Mouse (Mus musculus) neural tube, embryonic 11.5 days (tissue): Measurements from ENCODE around the gene Zfp202. TPM values are rescaled to one million over a fixed set of nuclear protein-coding genes. Genes with fewer than 3 reads are reported as not detected.
A peak's percentile ranks its signal among the peaks of the same experiment; 100 is the strongest.

Source experiments
- ATAC-seq: fragments of 200-750 bp; cut with Nextera tagmentation; 2 replicates; pipeline ENCODE4 v1.8.0; 2017; ENCODE audit warnings: moderate number of reproducible peaks, mild to moderate bottlenecking, moderate TSS enrichment, moderate library complexity; ENCODE audit not compliant: insufficient read depth, low FRiP score, low TSS enrichment
- DNase-seq: peaks from one replicate; pipeline ENCODE4 v3.0.0-alpha.2; 2015; ENCODE audit warnings: low spot score
- H3K27ac ChIP-seq: fragments of 300-500 bp; sonication (generic); 2 replicates; pipeline ENCODE4 v1.5.1; 2014; ENCODE audit warnings: low read depth, mild to moderate bottlenecking, low read length
- H3K27me3 ChIP-seq: fragments of 300-500 bp; sonication (generic); 2 replicates; pipeline ENCODE4 v1.6.1; 2014; ENCODE audit warnings: mild to moderate bottlenecking, low read length, mixed read lengths; ENCODE audit not compliant: control insufficient read depth, insufficient read depth
- H3K36me3 ChIP-seq: fragments of 300-500 bp; sonication (generic); 2 replicates; pipeline ENCODE4 v1.6.1; 2014; ENCODE audit warnings: mild to moderate bottlenecking, low read length, moderate library complexity, mixed read lengths; ENCODE audit not compliant: control insufficient read depth, insufficient read depth
- H3K4me1 ChIP-seq: fragments of 300-500 bp; sonication (generic); 2 replicates; pipeline ENCODE4 v1.6.1; 2014; ENCODE audit warnings: low read length, mixed read lengths; ENCODE audit not compliant: control insufficient read depth, insufficient read depth
- H3K4me2 ChIP-seq: fragments of 300-500 bp; sonication (generic); 2 replicates; pipeline ENCODE4 v1.6.1; 2014; ENCODE audit warnings: low read depth, mild to moderate bottlenecking, moderate library complexity
- H3K4me3 ChIP-seq: fragments of 300-500 bp; sonication (generic); 2 replicates; pipeline ENCODE4 v1.5.1; 2014; ENCODE audit warnings: low read depth, low read length
- H3K9ac ChIP-seq: fragments of 300-500 bp; sonication (generic); 2 replicates; pipeline ENCODE4 v1.6.1; 2014; ENCODE audit warnings: mild to moderate bottlenecking, low read length
- H3K9me3 ChIP-seq: fragments of 300-500 bp; sonication (generic); 2 replicates; pipeline ENCODE4 v1.6.1; 2016; ENCODE audit warnings: low read length; ENCODE audit not compliant: control insufficient read depth
- WGBS: fragments of 180-500 bp; shearing (Covaris S2); extraction: QIAGEN DNeasy Blood & Tissue Kit; methylation state at CpG from one replicate; pipeline ENCODE4 v1.1.7; 2014; 5-methylcytosine and 5-hydroxymethylcytosine counted together
- polyA plus RNA-seq: library from polyadenylated mRNA; unstranded; fragments of >200 nt; fragmentation: Nextera tagmentation; extraction: Ambion mirVana; gene quantifications from 2 replicates; pipeline ENCODE4 v1.2.1, GENCODE M21; 2014

The Zfp202 gene
- polyA plus RNA-seq, 1 experiment from 2014 or later, result 6.9 TPM

- ATAC-seq, result no peak
- WGBS, result 48% methylated on average over 10 of the region's 10 CpGs
These were observed 42.3 kb downstream of the Zfp202 start for GRCm38 (mm10) chr9:40234233-40235072.

GRCm38 (mm10) chr9:40235220-40235619 is 43.1 kb downstream of the Zfp202 start:
- DNase-seq (no peak), ATAC-seq (no peak)
- Histone ChIP-seq H3K9ac (no peak overlapping the region), H3K4me2 (no peak overlapping the region), H3K27me3 (no peaks in the 10 kb centered on the region), H3K36me3 (no peaks in the 10 kb centered on the region), H3K9me3 (no peaks in the 10 kb centered on the region), H3K4me3 (no peak overlapping the region), H3K4me1 (no peaks in the 10 kb centered on the region), H3K27ac (no peak overlapping the region)
- WGBS, result 84% methylated on average over 7 of the region's 7 CpGs

More at GRCm38 (mm10) chr9:40234233-40235072, 42.3 kb downstream of the Zfp202 start:
- H3K4me1 ChIP-seq, result no peaks in the 10 kb centered on the region
- peak; percentile 12 for DNase-seq
- no peaks in the 10 kb centered on the region for H3K9me3 ChIP-seq
- no peak overlapping the region for H3K9ac ChIP-seq
- H3K4me2 ChIP-seq, result no peak overlapping the region
- H3K27ac ChIP-seq, result no peak overlapping the region
- no peaks in the 10 kb centered on the region for H3K27me3 ChIP-seq
- no peak overlapping the region for H3K4me3 ChIP-seq
- H3K36me3 ChIP-seq, result no peaks in the 10 kb centered on the region

DNA sequence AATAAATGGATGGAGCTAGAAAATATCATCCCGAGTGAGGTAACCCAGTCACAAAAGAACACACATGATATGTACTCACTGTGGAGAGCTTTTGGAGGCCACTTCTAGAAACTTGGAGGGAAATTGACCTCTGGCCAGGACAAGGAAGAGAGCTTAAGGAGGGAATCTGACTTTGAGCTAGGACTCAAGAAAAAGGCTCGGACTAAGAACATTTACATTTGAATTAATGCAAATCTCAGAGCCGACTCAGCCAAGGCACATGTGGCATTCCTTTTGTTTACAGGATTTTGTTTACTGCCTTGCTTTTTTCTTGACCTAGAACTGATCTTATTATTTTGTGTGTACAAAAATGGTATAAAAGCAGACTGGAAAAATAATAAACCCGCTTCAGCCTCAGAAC is 47.6 kb downstream of the Zfp202 start:
- Histone ChIP-seq H3K4me3 (no peak overlapping the region), H3K4me1 (peaks cover 6% of the 10 kb centered on the region; the same call in 1 of the 2 replicates), H3K9ac (no peak overlapping the region), H3K27me3 (no peaks in the 10 kb centered on the region), H3K4me2 (no peak overlapping the region), H3K9me3 (no peaks in the 10 kb centered on the region), H3K27ac (no peak overlapping the region), H3K36me3 (no peaks in the 10 kb centered on the region)
- no peak for DNase-seq
- no peak for ATAC-seq
- WGBS, result 25% methylated on average over 4 of the region's 4 CpGs

DNA sequence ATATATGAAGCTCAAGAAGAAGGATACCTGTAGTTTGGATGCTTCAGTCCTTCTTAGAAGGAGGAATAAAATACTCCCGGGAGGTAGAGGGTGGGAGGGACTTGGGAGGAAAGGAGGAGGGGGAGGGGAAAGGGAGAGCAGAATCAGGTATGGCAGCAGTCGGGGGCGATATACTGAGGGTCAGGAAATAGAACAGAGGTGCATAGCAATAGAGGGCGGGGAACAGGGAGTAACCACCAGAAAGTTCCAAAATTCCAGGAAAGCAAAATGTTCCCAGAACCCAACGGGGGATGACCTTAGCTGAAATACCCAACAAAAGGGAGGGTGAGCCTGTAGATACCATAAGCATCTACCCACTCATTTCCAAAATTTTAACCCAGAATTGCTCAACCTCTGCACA is 48.2 kb downstream of the Zfp202 start:
- Histone ChIP-seq H3K4me1 (peaks cover 6% of the 10 kb centered on the region; the same call in 1 of the 2 replicates), H3K9me3 (no peaks in the 10 kb centered on the region), H3K4me3 (no peak overlapping the region), H3K27me3 (no peaks in the 10 kb centered on the region), H3K4me2 (no peak overlapping the region), H3K36me3 (no peaks in the 10 kb centered on the region), H3K9ac (no peak overlapping the region), H3K27ac (no peak overlapping the region)
- ATAC-seq, result no peak
- WGBS, result 25% methylated on average over 5 of the region's 5 CpGs
- DNase-seq, result no peak

- Histone ChIP-seq H3K9me3 (no peaks in the 10 kb centered on the region), H3K36me3 (no peaks in the 10 kb centered on the region), H3K4me2 (peak overlapping the region; percentile 74), H3K9ac (peak overlapping the region; percentile 64), H3K4me1 (peaks cover 6% of the 10 kb centered on the region; the same call in 1 of the 2 replicates), H3K27me3 (no peaks in the 10 kb centered on the region), H3K27ac (peak overlapping the region; percentile 68), H3K4me3 (peak overlapping the region; percentile 42)
- peak; percentile 80 for DNase-seq
- peak; percentile 91 for ATAC-seq
- 1% methylated on average over 15 of the region's 15 CpGs for whole genome bisulfite sequencing
These were observed 49.2 kb downstream of the Zfp202 start for GRCm38 (mm10) chr9:40241223-40241801.

DNA sequence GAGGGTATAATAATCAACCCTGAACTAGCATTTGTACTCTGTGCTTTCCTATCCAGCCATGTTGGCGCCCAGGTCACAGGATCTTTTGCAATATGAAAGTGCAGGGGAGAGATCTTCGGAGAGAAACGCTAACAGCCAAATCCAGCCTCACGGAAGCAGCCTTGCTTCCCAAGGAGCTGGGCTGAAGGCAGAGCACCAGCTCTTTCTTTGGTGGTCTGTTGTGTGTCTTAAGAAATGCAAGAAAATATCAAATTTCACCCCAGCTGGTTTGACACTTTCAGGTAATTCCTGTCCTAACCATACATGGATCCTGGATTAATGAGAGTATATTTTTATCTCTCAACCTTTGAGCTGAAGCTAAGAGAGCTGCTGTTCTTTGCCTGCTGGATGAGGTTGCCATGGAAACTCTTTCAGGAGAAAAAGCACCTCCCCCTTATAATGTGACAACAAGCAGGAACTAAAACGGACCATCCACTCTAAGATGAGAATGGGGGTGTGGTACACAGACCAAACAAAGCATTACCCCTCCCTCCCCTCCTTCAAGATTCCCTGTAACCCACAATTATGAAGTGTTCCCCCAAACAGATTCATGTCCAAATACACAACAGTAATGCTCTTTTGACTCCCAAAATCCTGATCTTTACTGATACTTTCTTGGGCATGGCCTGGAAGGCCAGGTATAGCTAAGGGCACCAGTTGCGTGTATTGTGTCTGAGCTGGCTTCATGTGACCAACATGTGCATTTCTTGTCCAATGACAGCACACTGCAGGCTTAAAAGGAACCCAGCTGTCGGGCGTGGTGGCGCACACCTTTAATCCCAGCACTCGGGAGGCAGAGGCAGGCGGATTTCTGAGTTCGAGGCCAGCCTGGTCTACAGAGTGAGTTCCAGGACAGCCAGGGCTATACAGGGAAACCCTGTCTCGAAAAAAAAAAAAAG is 50.1 kb downstream of the Zfp202 start:
- H3K4me2 ChIP-seq, result peak overlapping the region; percentile 74
- H3K27me3 ChIP-seq, result no peaks in the 10 kb centered on the region
- H3K4me3 ChIP-seq, result peak overlapping the region; percentile 42
- peaks cover 6% of the 10 kb centered on the region; the same call in 1 of the 2 replicates for H3K4me1 ChIP-seq
- peak overlapping the region; percentile 64 for H3K9ac ChIP-seq
- ATAC-seq (peak; percentile 58), DNase-seq (no peak)
- H3K27ac ChIP-seq, result peak overlapping the region; percentile 68
- no peaks in the 10 kb centered on the region for H3K9me3 ChIP-seq
- H3K36me3 ChIP-seq, result no peaks in the 10 kb centered on the region
- 53% methylated on average over 13 of the region's 13 CpGs for WGBS

- Histone ChIP-seq H3K27ac (no peak overlapping the region), H3K9me3 (no peaks in the 10 kb centered on the region), H3K4me3 (no peak overlapping the region), H3K9ac (no peak overlapping the region), H3K4me1 (peaks cover 6% of the 10 kb centered on the region; the same call in 1 of the 2 replicates), H3K36me3 (no peaks in the 10 kb centered on the region), H3K27me3 (no peaks in the 10 kb centered on the region), H3K4me2 (no peak overlapping the region)
- no peak for ATAC-seq
- peak; percentile 16 for DNase-seq
- 65% methylated on average over 9 of the region's 9 CpGs for WGBS
These were observed 53.4 kb downstream of the Zfp202 start for GRCm38 (mm10) chr9:40245466-40245865.

DNA sequence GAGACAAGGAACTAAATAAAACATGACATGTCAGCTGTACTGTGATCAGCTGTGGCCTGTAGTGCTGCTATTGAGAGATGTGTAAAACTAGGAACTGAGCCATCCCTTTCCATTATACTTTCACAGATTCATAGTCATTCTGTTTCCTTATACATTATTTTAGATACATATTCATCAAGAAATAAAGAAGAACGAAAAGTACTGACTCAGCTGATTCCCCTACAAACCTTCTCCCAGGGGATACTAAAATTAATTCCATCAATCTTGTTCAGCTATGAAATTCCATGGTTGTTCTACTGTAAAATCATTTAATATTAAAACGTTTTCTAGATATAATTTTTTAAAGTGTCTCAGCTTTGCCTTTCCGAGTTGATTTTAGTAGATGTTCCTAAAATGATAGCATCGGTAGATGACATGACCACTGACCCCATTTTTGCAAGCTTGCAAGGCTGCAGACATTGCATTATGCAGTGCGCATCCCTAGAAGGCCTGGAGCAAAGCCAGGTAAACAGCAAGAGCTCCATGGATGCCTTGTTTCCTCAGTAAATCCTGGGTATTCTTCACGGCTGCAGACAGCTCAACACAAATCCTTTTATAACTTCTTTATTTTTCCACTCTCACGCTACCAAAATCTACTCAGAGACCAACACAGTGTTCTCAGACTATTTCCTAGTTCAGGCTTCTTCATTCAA is 54.0 kb downstream of the Zfp202 start:
- no peaks in the 10 kb centered on the region for H3K9me3 ChIP-seq
- H3K27ac ChIP-seq, result no peak overlapping the region
- no peak for DNase-seq
- no peaks in the 10 kb centered on the region for H3K27me3 ChIP-seq
- peaks cover 4% of the 10 kb centered on the region; the same call in 1 of the 2 replicates for H3K4me1 ChIP-seq
- no peak overlapping the region for H3K4me2 ChIP-seq
- 86% methylated on average over 7 of the region's 7 CpGs for WGBS
- no peak overlapping the region for H3K4me3 ChIP-seq
- H3K36me3 ChIP-seq, result no peaks in the 10 kb centered on the region
- no peak overlapping the region for H3K9ac ChIP-seq
- ATAC-seq, result no peak
